Mouse (Mus musculus): ENCODE measurements at regions not wholly inside any gene's neighbourhood (a gene's known extent, or its start where the extent isn't known, plus 50 kb on each side); places are given as distances from the start of the nearest gene placed in this dataset.
"Not testable (repeated sequence)": the region's sequence is repeated elsewhere in the genome, so short reads cannot be mapped to it uniquely, and the experiment has no call there.

GRCm38 (mm10) chrX:152424432-152424958 lies 56.0 kb upstream of the Gpr173 start:
- TF ChIP-seq CTCF (IDR thresholded peaks at IDR 0.05); POLR2A (IDR thresholded peaks at IDR 0.05; ENCODE audit: insufficient read depth, low read depth, low read length): not testable (repeated sequence)
